Mouse (Mus musculus) liver, embryonic 13.5 days (tissue): ENCODE data around the gene Cfap97. TPM values are rescaled to one million over a fixed set of nuclear protein-coding genes. Genes with fewer than 3 reads are reported as not detected.
"Not testable (repeated sequence)": the region's sequence is repeated elsewhere in the genome, so short reads cannot be mapped to it uniquely, and the experiment has no call there.

ENCODE experiments used
- ATAC-seq: fragments of 200-750 bp; cut with Nextera tagmentation; 2 replicates; pipeline ENCODE4 v1.8.0; 2017; ENCODE audit warnings: low read depth, mild to moderate bottlenecking, moderate number of reproducible peaks, moderate library complexity
- DNase-seq: peaks from one replicate; pipeline ENCODE4 v3.0.0; 2022
- H3K27ac ChIP-seq: fragments of 300-500 bp; sonication (generic); 2 replicates; pipeline ENCODE4 v1.5.1; 2015; ENCODE audit warnings: moderate library complexity, mild to moderate bottlenecking, inconsistent platforms
- H3K27me3 ChIP-seq: fragments of 300-500 bp; sonication (generic); 2 replicates; pipeline ENCODE4 v1.6.1; 2015; ENCODE audit warnings: mild to moderate bottlenecking, inconsistent platforms
- H3K36me3 ChIP-seq: fragments of 300-500 bp; sonication (generic); 2 replicates; pipeline ENCODE4 v1.6.1; 2015; ENCODE audit warnings: mild to moderate bottlenecking, inconsistent platforms
- H3K4me1 ChIP-seq: fragments of 300-500 bp; sonication (generic); replicated peaks from 2 replicates; pipeline ENCODE4 v1.6.1; 2015; ENCODE audit warnings: inconsistent platforms
- H3K4me2 ChIP-seq: fragments of 300-500 bp; sonication (generic); 2 replicates; pipeline ENCODE4 v1.6.1; 2015; ENCODE audit warnings: inconsistent platforms, mild to moderate bottlenecking, moderate library complexity
- H3K4me3 ChIP-seq: fragments of 300-500 bp; sonication (generic); replicated peaks from 2 replicates; pipeline ENCODE4 v1.5.1; 2015; ENCODE audit warnings: mild to moderate bottlenecking, inconsistent platforms
- H3K9ac ChIP-seq: fragments of 300-500 bp; sonication (generic); 2 replicates; pipeline ENCODE4 v1.6.1; 2015; ENCODE audit warnings: mild to moderate bottlenecking, inconsistent platforms
- H3K9me3 ChIP-seq: fragments of 300-500 bp; sonication (generic); replicated peaks from 2 replicates; pipeline ENCODE4 v1.6.1; 2016; ENCODE audit warnings: inconsistent platforms
- WGBS: fragments of 180-500 bp; shearing (Covaris S2); methylation state at CpG from one replicate; pipeline ENCODE4 v1.1.7; 2015; ENCODE audit not compliant: insufficient replicate concordance; 5-methylcytosine and 5-hydroxymethylcytosine counted together
- microRNA-seq: library from miRNA; unstranded; fragments of <30 nt; microRNA quantifications from one replicate; pipeline ENCODE4, GENCODE M21; 2016
- polyA plus RNA-seq: library from polyadenylated mRNA; unstranded; fragments of >200 nt; fragmentation: Nextera tagmentation; extraction: Ambion mirVana; gene quantifications from 2 replicates; pipeline ENCODE4 v1.2.1, GENCODE M21; 2015

The Cfap97 gene
- polyA plus RNA-seq, 1 experiment from 2014 or later = 9.2 TPM

DNA sequence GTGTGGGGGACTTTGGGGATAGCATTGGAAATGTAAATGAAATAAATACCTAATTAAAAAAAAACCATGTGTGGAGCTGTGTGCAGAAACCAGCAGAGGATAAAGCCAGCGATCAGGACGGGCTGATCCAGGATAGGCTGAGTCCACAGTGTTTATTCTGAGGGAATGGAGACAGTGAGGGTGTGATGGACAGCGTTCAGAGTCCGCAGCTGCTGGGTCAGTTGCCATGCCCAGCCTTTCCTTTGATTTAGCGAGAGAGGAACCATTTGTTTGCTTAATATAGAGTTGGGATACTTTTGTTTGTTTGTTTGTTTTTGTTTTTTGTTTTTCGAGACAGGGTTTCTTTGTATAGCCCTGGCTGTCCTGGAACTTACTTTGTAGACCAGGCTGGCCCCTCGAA, 80.4 kb downstream of the Cfap97 start:
- WGBS = 59% methylated on average over 7 of the region's 7 CpGs
- ATAC-seq, H3K27ac ChIP-seq: not testable (repeated sequence)

DNA sequence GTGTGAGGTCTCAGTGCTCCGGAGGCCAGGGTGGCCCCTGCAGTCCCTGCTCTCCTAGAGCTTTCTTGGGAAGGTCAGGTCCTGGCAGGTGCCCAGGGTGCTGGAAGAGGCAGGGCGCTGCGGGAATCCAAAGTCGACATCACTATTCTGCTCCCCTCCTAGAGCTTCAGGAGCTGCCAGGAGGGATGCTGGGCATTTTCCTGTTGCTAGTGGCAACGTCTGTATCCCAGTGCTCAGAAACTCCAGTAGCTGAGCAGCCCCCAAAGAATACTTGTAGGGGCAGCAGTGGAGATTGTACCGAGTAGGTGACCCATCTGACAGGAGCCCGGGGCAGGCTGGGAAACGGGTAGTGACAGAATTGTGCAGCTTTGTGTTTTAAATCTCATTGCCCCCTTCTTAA, 81.2 kb downstream of the Cfap97 start:
- H3K36me3 ChIP-seq = no peaks in the 10 kb centered on the region
- no peak overlapping the region for H3K4me3 ChIP-seq
- no peaks in the 10 kb centered on the region for H3K4me1 ChIP-seq
- DNase-seq (no peak), ATAC-seq (no peak)
- no peak overlapping the region for H3K9ac ChIP-seq
- H3K9me3 ChIP-seq = no peaks in the 10 kb centered on the region
- H3K27ac ChIP-seq = no peak overlapping the region
- no peak overlapping the region for H3K4me2 ChIP-seq
- 51% methylated on average over 8 of the region's 8 CpGs for WGBS
- no peaks in the 10 kb centered on the region for H3K27me3 ChIP-seq

More for the DNA sequence above, 80.4 kb downstream of the Cfap97 start:
- not testable (repeated sequence) for H3K9me3 ChIP-seq, DNase-seq, H3K4me3 ChIP-seq, H3K9ac ChIP-seq, H3K36me3 ChIP-seq, H3K4me2 ChIP-seq, H3K4me1 ChIP-seq, H3K27me3 ChIP-seq

- no peaks in the 10 kb centered on the region for H3K36me3 ChIP-seq
- no peaks in the 10 kb centered on the region for H3K9me3 ChIP-seq
- DNase-seq = no peak
- no peak overlapping the region for H3K4me2 ChIP-seq
- H3K4me1 ChIP-seq = no peaks in the 10 kb centered on the region
- 61% methylated on average over 4 of the region's 4 CpGs for WGBS
- H3K27me3 ChIP-seq = no peaks in the 10 kb centered on the region
- no peak overlapping the region for H3K27ac ChIP-seq
- H3K9ac ChIP-seq = no peak overlapping the region
- ATAC-seq = no peak
- no peak overlapping the region for H3K4me3 ChIP-seq
Measured at GRCm38 (mm10) chr8:46234736-46235135, 83.2 kb downstream of the Cfap97 start.

- H3K27me3 ChIP-seq = peaks cover 7% of the 10 kb centered on the region; the same call in 1 of the 2 replicates
- H3K4me1 ChIP-seq = no peaks in the 10 kb centered on the region
- H3K9ac ChIP-seq = no peak overlapping the region
- H3K4me3 ChIP-seq = no peak overlapping the region
- no peaks in the 10 kb centered on the region for H3K9me3 ChIP-seq
- ATAC-seq = no peak
- H3K36me3 ChIP-seq = no peaks in the 10 kb centered on the region
- WGBS = 50% methylated on average over 7 of the region's 7 CpGs
- no peak overlapping the region for H3K4me2 ChIP-seq
- H3K27ac ChIP-seq = no peak overlapping the region
- no peak for DNase-seq
Measured at GRCm38 (mm10) chr8:46236441-46237223, 85.1 kb downstream of the Cfap97 start.

DNA sequence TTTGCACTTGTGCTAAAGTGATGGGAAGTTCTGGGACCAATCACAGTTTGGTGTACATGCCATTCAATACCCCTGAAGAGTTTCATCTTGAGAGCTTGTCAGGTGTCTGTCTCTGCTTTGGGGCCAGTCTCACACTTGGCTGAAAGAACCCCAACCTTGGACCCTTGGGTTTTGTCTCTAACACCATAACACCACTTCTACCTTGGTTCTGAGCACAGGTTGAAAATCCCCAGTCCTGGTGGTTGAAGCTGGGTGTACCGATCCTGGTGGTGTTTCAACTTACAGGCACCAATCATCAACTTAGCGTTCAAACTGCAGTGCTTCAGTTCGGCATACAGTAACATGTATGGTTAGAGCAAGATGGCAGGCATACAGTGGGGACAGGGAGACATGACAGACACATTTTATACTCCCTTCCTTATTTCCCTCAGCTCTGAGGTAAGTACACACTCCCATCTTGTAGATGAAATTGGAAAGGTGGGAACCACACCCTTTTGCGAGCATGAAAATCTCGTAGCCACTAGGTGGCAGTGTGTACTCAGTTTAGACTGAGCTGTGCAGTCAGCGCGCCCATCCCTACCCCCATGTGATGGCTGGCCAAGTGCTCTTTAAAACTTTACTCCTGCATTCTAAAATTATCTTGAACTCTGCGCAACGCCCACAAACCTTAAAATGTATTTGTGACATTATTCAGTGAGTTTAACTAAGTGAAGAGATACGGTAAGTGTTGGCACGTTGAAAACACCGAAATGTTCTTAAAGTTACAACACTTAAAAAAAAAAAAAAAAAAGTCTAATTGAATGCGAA, 90.2 kb downstream of the Cfap97 start:
- Histone ChIP-seq H3K9ac (no peak overlapping the region), H3K9me3 (no peaks in the 10 kb centered on the region), H3K36me3 (no peaks in the 10 kb centered on the region), H3K27ac (no peak overlapping the region), H3K27me3 (peaks cover 7% of the 10 kb centered on the region; the same call in 1 of the 2 replicates), H3K4me3 (no peak overlapping the region), H3K4me2 (no peak overlapping the region), H3K4me1 (no peaks in the 10 kb centered on the region; the same call in 1 of the 2 replicates)
- peak; percentile 60 for DNase-seq
- 25% methylated on average over 13 of the region's 13 CpGs for WGBS
- ATAC-seq = no peak; the same call in 1 of the 2 replicates

DNA sequence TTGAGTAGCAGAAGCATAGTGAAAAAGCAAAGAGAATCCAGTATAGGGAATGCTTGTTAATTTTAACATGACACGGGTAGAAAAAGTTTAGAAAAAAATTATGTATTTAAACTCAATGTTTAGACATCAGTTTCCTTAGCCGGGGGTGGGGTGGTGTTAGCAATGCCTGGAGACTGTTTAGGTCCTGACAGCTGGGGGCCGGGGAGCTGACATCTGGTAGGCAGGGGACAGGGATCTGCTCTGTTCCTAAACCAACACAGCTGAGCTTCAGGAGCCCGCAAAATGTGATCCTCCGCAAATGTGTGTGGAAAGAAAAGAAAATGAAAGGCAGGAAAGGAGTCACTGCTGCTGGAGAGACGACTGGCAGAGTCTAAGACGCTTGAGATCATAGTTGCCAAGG, 91.4 kb downstream of the Cfap97 start:
- Histone ChIP-seq H3K9ac (no peak overlapping the region), H3K4me2 (no peak overlapping the region), H3K4me3 (no peak overlapping the region), H3K4me1 (no peaks in the 10 kb centered on the region; the same call in 1 of the 2 replicates), H3K27ac (no peak overlapping the region), H3K27me3 (peaks cover 7% of the 10 kb centered on the region; the same call in 1 of the 2 replicates), H3K9me3 (no peaks in the 10 kb centered on the region), H3K36me3 (no peaks in the 10 kb centered on the region)
- no peak for ATAC-seq
- WGBS = 62% methylated on average over 7 of the region's 7 CpGs
- DNase-seq = no peak

Small RNAs within 50 kb of the gene (microRNA-seq; reads per million reads assigned to microRNA genes)
- gene Gm23812 = not detected

Other genes with a start within 250 kb of the Cfap97 start
- gene Ccdc110, start 217.2 kb upstream of the Cfap97 start, polyA plus RNA-seq = not detected in 2 replicates
- gene 1700029J07Rik, start 176.5 kb upstream of the Cfap97 start, polyA plus RNA-seq = 0.56 and 0.70 TPM in 2 replicates
- gene Ufsp2, start 176.2 kb upstream of the Cfap97 start, polyA plus RNA-seq = 42.1 and 42.8 TPM in 2 replicates
- 0.05 TPM in 1 of 2 replicates, not detected in the other for gene Lrp2bp, start 152.5 kb upstream of the Cfap97 start, polyA plus RNA-seq
- gene Ankrd37, start 146.1 kb upstream of the Cfap97 start, polyA plus RNA-seq = 4.7 and 4.9 TPM in 2 replicates
- gene Snx25, start 388 bp downstream of the Cfap97 start, polyA plus RNA-seq = 3.7 and 4.4 TPM in 2 replicates
- gene Slc25a4, start 59.5 kb downstream of the Cfap97 start, polyA plus RNA-seq = 124 and 129 TPM in 2 replicates
- gene Helt, start 142.9 kb downstream of the Cfap97 start, polyA plus RNA-seq = 0.08 TPM in 1 of 2 replicates, not detected in the other